Mouse (Mus musculus) adipocyte (in vitro differentiated cells): Measurements from ENCODE around the gene Tax1bp3.
A peak's percentile ranks its signal among the peaks of the same experiment; 100 is the strongest.

Source experiments
- DNase-seq: peaks from one replicate; pipeline ENCODE4 v3.0.0-alpha.2; 2016; ENCODE audit warnings: low spot score

Gene Tax1bp3

GRCm38 (mm10) chr11:73232513-73232912 is 55.6 kb downstream of the Tax1bp3 start:
- peak; percentile 55 for DNase-seq
